Mouse (Mus musculus) heart, postnatal 36 days (tissue): ENCODE measurements at regions not wholly inside any gene's neighbourhood (a gene's known extent, or its start where the extent isn't known, plus 50 kb on each side); places are given as distances from the start of the nearest gene placed in this dataset.

ENCODE experiments used
- DNase-seq, 2 experiments: peaks; one replicate each; pipeline ENCODE4 v3.0.0; 2021 to 2022
- intact Hi-C: fragments of 180-260 bp; cut with DNase I; formaldehyde crosslinking; loops from one replicate; pipeline ENCODE4 v1.15.1; 2025

DNA sequence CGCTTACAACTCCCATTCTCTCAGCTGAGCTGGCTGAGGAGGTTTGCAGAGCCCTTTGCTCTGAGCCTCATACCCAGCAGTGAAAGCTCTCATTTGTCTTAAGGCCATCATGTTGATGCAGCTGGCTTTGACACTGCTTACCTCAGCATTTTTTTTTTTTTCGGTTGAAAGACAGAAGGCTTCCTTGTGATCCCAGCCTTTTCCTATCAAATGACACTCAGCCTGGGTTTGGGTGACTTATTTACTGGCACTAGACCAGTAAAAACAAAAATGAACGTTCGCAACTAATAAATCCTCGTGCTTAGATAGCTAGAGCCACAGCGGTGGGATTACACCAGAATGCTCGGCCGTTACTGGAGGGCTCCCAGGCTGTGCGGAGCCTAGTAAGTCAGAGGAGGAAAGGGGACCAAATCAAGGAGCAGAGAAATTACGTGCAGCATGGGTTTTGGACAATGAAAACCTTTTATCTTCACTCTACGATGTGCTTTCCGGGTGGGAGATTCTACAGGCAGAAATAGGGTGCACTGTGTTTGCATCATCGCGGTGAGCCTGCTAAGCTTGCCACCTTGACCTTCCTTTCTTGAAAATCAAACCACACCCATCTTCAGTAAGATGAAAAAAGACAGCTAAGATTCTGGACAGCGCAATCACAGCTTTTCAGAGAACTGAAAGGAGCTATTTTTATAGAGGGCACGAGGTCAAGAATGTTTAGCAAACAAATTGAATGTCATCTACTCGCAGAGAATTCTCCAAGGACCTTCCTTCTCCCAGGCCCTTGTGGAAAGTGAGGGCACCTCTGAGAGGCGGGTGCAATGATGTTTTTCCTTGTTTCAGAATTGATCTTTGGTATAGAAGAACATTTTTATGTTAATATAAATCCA is 302.3 kb upstream of the Mpdz start:
- intact Hi-C loops: no loop called here
- peak; percentile 22 to 45 for DNase-seq

GRCm38 (mm10) chr4:81743978-81744628 is 301.5 kb upstream of the Mpdz start:
- peak; percentile 8 to 27 for DNase-seq
- intact Hi-C loops: no loop called here

GRCm38 (mm10) chr4:81742536-81743459 is 300.2 kb upstream of the Mpdz start:
- DNase-seq: peak in 1 of 2 experiments; percentile 7
- intact Hi-C loops: no loop called here

DNA sequence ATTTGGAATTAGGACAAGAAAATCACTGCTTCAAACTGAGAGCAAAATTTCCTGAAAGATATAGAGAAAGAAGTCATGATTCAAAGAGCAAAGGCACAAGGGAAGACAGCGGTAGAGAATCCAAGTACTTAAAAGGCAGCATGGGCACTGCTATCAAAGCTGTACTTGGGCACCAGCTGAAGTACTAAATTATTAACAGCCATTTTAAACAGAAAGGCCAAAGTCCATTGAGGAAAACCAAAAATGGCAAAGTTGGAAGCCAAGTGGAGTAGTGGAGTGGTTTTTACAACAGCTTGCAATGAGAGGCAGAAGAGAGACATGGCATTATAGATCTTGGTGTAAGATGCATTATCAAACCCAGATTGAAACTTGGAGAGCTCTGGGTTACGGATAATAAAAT is 291.8 kb upstream of the Mpdz start:
- intact Hi-C loops: no loop called here
- DNase-seq: no peak

- intact Hi-C loops: no loop called here
- no peak for DNase-seq
These were observed 287.8 kb upstream of the Mpdz start for GRCm38 (mm10) chr4:81730386-81730785.

DNA sequence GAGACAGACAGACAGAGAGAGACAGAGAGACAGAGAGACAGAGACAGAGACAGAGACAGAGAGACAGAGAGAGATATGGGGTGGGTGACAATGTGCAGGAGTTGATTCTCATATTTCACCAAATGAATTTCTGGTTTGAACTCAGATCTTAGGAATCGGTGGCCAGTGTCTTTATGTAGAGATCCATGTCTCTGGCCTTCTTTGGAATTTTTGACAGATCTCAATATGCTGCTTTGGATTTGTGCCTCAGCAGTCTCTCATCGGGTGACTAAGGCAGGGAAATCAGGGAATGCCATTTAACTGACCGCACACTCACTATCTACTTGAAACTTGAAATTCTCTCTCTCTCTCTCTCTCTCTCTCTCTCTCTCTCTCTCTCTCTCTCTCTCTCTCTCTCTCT is 286.3 kb upstream of the Mpdz start:
- intact Hi-C loops: no loop called here
- DNase-seq: no peak

GRCm38 (mm10) chr4:81727735-81728581 is 285.3 kb upstream of the Mpdz start:
- DNase-seq: peak in 1 of 2 experiments; percentile 30
- intact Hi-C loops: no loop called here

DNA sequence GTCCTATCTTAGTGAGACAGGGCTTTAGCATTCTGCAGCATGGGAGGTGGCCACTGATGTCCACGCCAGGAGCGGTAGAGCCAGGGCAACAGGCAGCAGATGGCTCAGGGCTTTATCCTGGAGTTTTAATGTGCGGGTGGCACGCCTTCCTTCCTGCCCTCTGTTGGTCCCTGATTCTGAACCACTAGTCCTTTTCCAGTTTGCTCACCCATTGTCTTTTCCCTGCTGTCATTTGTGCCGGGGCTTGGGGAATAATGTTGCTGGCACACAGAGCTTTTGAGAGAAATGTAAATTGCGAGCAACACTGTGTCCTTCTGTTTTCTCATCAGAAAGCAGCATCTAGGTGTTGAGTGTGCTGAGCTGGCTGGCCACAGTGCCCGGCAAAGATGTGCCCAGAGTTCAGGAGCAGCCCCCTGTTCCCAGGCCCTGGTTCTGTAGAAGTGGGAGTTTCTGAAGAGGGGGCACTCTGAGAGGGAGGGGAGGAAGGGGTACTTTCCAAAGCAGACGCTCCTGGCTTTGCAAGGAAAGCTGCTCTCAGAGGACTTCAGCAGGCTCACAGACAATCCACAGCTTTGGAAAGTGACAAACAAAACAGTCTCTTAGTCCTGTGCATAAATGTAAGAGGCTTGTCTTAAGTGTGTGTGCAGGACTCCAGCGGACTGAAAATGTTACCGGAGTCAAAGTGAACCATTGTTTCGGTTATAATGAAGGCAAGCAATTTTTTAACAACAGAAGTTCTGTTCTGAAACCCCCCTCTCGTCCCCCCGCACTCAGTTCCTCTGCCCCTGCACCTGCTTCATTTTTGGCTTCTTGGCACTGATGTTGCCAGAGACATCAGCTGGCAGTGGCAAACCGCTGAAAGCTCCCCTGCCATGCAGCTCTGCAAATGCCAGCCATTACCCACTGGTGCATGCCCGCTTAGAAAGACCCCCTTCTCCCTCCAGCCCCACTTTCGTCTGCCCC is 284.4 kb upstream of the Mpdz start:
- intact Hi-C loops: no loop called here
- DNase-seq: no peak

- DNase-seq: no peak
- intact Hi-C loops: no loop called here
These were observed 282.1 kb upstream of the Mpdz start for GRCm38 (mm10) chr4:81724751-81725150.

DNA sequence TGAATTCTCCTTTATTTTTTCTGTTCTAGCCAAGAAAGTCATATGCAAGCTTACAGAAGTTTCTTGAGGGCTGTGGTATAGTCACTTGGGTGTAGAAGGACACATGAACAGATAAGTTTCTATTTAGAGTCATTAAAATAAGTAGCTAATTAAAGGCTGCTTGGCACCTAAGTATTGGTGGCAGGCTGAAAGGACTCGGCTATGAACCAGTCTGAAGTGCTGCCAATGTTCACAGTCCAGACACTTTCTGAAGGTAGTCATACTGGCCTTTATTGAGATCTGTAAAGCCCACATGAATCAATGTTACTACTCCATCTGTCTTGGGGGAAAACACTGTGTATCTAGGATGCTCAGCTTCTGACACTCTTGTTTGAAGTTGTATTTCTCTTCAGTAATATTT is 269.8 kb upstream of the Mpdz start:
- peak in 1 of 2 experiments; percentile 4 for DNase-seq

DNA sequence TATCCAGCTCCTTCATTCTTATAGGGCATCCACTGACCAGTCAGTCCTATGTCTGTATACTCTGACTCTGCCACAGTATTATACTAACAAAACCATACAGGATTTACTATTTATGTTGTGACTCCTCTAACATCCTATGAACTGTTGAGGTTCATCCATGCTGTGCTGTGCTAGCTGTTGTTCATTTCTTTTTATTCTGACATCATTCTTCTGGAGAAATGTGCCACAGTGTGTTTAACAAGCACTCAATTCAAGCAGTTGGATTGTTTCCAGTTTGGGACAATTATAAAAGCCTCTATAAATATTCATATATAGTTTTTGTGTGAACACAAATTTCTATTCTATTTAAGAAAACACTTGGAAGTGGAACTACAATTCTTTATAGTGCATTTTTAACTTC is 252.6 kb upstream of the Mpdz start:
- intact Hi-C loops: no loop called here
- DNase-seq: no peak

More for the DNA sequence above, 269.8 kb upstream of the Mpdz start:
- intact Hi-C loops: no loop called here

DNA sequence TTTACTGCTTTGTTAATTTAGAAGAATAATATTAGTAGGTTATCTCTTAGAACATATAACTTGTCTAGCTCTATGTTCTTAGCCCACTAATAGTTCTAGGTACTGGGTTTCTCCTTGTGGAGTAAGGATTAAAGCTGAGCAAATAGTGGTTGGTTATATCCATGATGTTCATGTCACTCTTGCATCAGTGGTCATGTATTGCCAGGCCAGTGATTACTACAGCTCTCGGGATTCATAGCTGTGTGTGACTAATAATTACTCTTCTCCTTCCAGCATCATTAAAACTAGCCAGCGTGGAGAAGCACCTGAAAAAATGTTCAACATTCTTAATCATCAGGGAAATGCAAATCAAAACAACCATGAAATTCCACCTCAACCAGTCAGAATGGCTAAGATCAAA is 234.6 kb upstream of the Mpdz start:
- intact Hi-C loops: no loop called here
- DNase-seq: no peak

- no peak for DNase-seq
- intact Hi-C loops: no loop called here
These were observed 232.3 kb upstream of the Mpdz start for GRCm38 (mm10) chr4:81674871-81675270.

GRCm38 (mm10) chr4:81673398-81674265 is 231.0 kb upstream of the Mpdz start:
- intact Hi-C loops: no loop called here
- DNase-seq: peak in 1 of 2 experiments; percentile 8

DNA sequence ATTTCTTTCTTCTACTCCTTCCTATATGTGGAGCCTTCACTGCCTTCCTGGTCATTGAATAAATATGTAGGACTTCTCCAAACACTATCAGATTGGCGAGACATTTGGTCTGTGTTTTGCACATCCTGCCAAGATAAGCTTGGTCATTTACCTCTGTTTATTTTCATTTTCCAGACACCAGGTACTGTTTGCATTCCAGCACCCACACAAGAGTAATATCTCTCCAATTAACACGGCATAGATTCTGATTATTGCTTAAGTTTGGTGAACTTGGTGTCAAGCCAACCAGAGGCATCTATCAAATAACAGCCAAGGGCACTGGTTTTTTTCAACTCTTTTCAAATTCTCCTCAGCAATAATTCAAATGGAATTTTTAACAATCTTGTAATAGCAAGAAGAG is 229.4 kb upstream of the Mpdz start:
- intact Hi-C loops: no loop called here
- DNase-seq: no peak

GRCm38 (mm10) chr4:81669181-81669580 is 226.6 kb upstream of the Mpdz start:
- intact Hi-C loops: no loop called here
- peak in 1 of 2 experiments; percentile 2 for DNase-seq

DNA sequence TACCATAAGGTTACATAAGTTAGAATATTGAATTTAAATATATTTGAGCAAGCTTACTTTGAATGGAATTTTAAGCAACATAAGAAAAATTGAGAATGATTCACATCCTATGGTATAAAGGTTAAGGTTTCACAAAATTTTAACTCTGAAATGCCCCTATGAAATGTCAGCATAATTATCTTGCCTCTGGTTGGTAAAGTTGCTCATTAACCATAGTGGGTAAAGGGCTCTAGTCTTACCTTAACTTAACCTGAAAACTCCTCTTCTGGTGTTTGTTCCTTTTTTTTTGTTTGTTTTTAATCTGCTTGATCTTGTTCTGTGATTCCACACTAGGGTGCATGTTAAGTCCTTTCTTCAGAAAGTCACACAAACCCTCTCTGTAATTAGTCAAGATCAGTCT is 218.5 kb upstream of the Mpdz start:
- intact Hi-C loops: no loop called here
- no peak for DNase-seq

DNA sequence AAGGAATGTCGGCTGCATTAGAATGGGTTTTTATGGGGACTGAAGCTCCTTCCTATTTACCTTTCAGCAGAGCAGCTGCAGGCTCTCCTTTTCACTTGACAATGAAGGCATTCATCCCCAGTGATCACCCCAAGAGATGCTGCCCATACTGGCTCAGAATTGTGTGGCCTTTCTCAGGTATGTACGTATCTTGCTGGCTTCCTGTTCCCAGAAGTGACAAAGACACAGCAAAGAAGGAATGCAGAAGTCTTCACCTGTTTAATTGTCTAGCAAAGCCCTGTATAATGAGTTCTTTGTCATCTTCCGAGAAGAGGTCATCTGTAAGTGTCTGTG is 185.8 kb upstream of the Mpdz start:
- intact Hi-C loops: no loop called here
- no peak for DNase-seq
